Mouse (Mus musculus): ENCODE results near the gene Hnrnpd. TPM values are rescaled to one million over a fixed set of nuclear protein-coding genes. Genes with fewer than 3 reads are reported as not detected.
A peak's percentile ranks its signal among the peaks of the same experiment; 100 is the strongest.

Gene Hnrnpd
- 293 and 315 TPM in 2 replicates for polyA plus RNA-seq (2014; fragmentation: Nextera tagmentation; extraction: Ambion mirVana)

DNA sequence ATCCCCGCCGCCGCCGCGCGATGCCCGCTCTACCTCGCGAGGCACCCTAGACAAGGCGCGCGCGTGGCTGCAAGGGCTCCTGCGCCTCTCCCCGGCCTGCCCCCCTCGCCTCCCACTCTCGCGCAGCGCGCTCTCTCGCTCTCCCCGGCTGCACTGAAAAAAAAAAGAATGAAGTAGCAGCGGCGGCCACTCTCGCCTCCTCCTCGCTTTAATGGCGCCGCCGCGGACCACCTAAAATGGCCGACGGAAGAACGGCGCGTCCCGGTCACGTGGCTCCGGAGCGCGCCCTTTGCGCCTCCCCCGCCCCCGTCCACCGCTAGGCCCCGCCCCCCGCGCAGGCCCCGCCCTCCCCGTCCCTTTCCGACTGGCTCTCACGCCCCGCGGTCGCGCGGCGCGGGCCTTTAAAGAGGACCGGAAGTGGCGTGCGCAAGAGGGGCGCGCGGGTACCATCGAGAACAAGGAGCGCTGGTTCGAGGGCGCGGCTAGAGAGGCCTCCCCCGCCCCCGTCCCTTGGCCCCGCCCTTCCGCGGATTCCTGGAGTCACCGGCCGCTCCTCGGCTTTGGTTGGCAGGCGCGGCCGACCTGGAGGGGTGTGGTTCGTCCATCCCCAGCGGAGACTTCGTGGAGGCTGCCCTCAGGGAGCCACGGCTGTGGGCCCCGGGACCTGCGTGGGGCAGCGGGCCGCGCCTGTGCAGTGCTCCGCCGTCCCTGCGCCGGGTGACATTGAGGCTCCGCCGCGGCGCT, at the start of gene Hnrnpd, which contains the start of gene 4930524J08Rik:
TSS of gene Hnrnpd (minus strand) at position 240 of the 744 bp plus-strand sequence.
TSS of gene 4930524J08Rik (plus strand) at position 363 of the 744 bp plus-strand sequence.
- H3K4me3 ChIP-seq (ENCODE audit: low read depth, low read length) = peak within 1 kb of the TSS; percentile 84
- H3K4me2 ChIP-seq (ENCODE audit: low read depth, low read length) = peak within 1 kb of the TSS; percentile 69
- no peaks in the 10 kb centered on the region for H3K9me3 ChIP-seq (replicated peaks; ENCODE audit: control insufficient read depth, low read length)
- peak within 1 kb of the TSS; percentile 99 for H3K9ac ChIP-seq (replicated peaks; ENCODE audit: low read length)
- DNase-seq (ENCODE audit: low spot score) (peak; percentile 99), ATAC-seq (replicated peaks; ENCODE audit: insufficient number of reproducible peaks, low FRiP score, low TSS enrichment, low read depth) (peak; percentile 96)
- H3K4me1 ChIP-seq (ENCODE audit: control insufficient read depth, insufficient read depth, low read length) = no peaks in the 10 kb centered on the region
- no peaks in the 10 kb centered on the region for H3K27me3 ChIP-seq (ENCODE audit: control insufficient read depth, insufficient read depth, low read length)
- WGBS = under 1% methylated on average over 69 of the region's 97 CpGs
- peak within 1 kb of the TSS; percentile 99 for H3K27ac ChIP-seq (replicated peaks; ENCODE audit: low read depth, low read length)
- no peaks in the 10 kb centered on the region for H3K36me3 ChIP-seq (replicated peaks; ENCODE audit: control insufficient read depth, insufficient read depth, low read depth, low read length)

DNA sequence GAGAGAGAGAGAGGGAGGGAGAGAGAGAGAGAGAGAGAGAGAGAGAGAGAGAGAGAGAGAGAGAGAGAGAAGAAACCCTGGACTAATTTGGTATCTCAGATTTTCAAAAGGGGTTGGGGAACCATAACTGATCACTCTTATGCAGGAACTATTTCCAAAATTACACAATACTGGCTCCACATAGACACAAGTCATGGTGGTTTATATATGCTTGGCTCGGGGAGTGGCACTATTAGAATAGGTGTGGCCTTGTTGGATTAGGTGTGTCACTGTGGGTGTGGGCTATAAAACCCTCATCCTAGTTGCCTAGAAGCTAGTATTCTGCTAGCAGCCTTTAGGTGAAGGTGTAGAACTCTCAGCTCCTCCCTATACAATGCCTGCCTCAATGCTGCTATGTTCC, 46.1 kb upstream of the Hnrnpd start:
- H3K4me2 ChIP-seq (ENCODE audit: low read depth, low read length) = no peak overlapping the region
- no peak overlapping the region for H3K4me3 ChIP-seq (ENCODE audit: low read depth, low read length)
- no peak for ATAC-seq (replicated peaks; ENCODE audit: insufficient number of reproducible peaks, low FRiP score, low TSS enrichment, low read depth)
- no peaks in the 10 kb centered on the region for H3K36me3 ChIP-seq (replicated peaks; ENCODE audit: control insufficient read depth, insufficient read depth, low read depth, low read length)
- DNase-seq (ENCODE audit: low spot score) = no peak
- WGBS = 94% methylated on average over 1 of the region's 1 CpGs
- no peaks in the 10 kb centered on the region for H3K4me1 ChIP-seq (ENCODE audit: control insufficient read depth, insufficient read depth, low read length)
- H3K9me3 ChIP-seq (replicated peaks; ENCODE audit: control insufficient read depth, low read length) = no peaks in the 10 kb centered on the region
- no peaks in the 10 kb centered on the region for H3K27me3 ChIP-seq (ENCODE audit: control insufficient read depth, insufficient read depth, low read length)
- H3K9ac ChIP-seq (replicated peaks; ENCODE audit: low read length) = no peak overlapping the region
- H3K27ac ChIP-seq (replicated peaks; ENCODE audit: low read depth, low read length) = no peak overlapping the region

DNA sequence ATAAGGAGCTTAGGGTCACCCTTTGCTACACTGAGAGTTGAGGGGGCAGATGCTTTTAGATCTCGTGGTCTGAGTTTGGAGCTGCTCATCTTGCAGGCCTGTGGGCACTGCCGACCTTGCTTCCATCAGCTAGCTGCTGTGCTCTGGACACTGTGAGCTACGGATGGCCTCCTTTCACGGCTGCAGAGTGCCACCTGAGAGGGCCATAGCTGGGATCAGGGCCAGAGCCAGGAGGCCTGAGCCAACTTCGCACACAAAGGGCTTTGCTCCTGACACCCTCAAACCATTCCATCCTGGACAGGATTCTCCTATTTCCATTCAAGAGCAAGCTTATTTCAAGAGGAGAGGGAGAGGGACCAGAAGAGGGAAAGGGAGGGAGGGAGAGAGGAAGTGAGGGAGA, 45.7 kb upstream of the Hnrnpd start:
- no peak for DNase-seq (ENCODE audit: low spot score)
- no peak for ATAC-seq (replicated peaks; ENCODE audit: insufficient number of reproducible peaks, low FRiP score, low TSS enrichment, low read depth)
- WGBS = 75% methylated on average over 5 of the region's 5 CpGs
- H3K36me3 ChIP-seq (replicated peaks; ENCODE audit: control insufficient read depth, insufficient read depth, low read depth, low read length) = no peaks in the 10 kb centered on the region
- no peaks in the 10 kb centered on the region for H3K9me3 ChIP-seq (replicated peaks; ENCODE audit: control insufficient read depth, low read length)
- no peak overlapping the region for H3K4me2 ChIP-seq (ENCODE audit: low read depth, low read length)
- H3K4me1 ChIP-seq (ENCODE audit: control insufficient read depth, insufficient read depth, low read length) = no peaks in the 10 kb centered on the region
- no peak overlapping the region for H3K9ac ChIP-seq (replicated peaks; ENCODE audit: low read length)
- H3K27ac ChIP-seq (replicated peaks; ENCODE audit: low read depth, low read length) = no peak overlapping the region
- H3K4me3 ChIP-seq (ENCODE audit: low read depth, low read length) = no peak overlapping the region
- H3K27me3 ChIP-seq (ENCODE audit: control insufficient read depth, insufficient read depth, low read length) = no peaks in the 10 kb centered on the region

DNA sequence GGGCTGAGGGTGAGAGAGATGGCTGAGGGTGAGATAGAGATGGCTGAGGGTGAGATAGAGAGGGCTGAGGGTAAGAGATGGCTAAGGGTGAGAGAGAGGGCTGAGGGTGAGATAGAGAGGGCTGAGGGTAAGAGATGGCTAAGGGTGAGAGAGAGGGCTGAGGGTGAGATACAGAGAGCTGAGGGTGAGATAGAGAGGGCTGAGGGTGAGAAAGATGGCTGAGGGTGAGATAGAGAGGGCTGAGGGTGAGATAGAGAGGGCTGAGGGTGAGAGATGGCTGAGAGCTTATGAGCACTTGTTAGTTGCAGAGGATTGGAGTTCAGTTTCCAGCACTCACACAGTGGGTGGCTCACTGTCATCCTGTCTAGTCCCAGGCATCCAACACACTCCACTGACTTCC, 41.4 kb upstream of the Hnrnpd start:
- no peak for ATAC-seq (replicated peaks; ENCODE audit: insufficient number of reproducible peaks, low FRiP score, low TSS enrichment, low read depth)

DNA sequence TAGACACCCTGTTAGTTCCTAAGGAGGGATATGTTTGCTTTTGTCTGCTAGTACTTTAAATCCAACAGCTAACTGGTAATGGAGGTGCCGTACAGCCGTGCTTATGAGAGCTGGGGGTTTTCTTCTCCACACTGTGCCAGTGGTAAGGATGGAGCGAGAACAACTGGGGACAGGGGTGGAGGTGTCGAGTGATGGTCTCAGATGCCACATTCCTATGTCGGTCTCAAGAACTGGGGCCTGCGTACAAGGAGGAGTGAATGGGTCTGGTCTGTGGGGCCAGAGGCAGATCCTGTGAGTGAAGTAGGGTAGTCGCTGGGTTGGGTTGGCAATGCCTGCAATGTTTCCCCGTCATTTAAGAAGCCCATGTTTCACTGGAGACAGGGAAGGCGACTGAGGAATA, 33.9 kb upstream of the Hnrnpd start:
- H3K4me1 ChIP-seq (ENCODE audit: control insufficient read depth, insufficient read depth, low read length) = no peaks in the 10 kb centered on the region
- H3K27me3 ChIP-seq (ENCODE audit: control insufficient read depth, insufficient read depth, low read length) = no peaks in the 10 kb centered on the region
- H3K9me3 ChIP-seq (replicated peaks; ENCODE audit: control insufficient read depth, low read length) = no peaks in the 10 kb centered on the region
- no peak for DNase-seq (ENCODE audit: low spot score)
- WGBS = 82% methylated on average over 9 of the region's 9 CpGs
- H3K4me2 ChIP-seq (ENCODE audit: low read depth, low read length) = no peak overlapping the region
- H3K4me3 ChIP-seq (ENCODE audit: low read depth, low read length) = no peak overlapping the region
- no peak overlapping the region for H3K9ac ChIP-seq (replicated peaks; ENCODE audit: low read length)
- no peak overlapping the region for H3K27ac ChIP-seq (replicated peaks; ENCODE audit: low read depth, low read length)
- ATAC-seq (replicated peaks; ENCODE audit: insufficient number of reproducible peaks, low FRiP score, low TSS enrichment, low read depth) = no peak
- H3K36me3 ChIP-seq (replicated peaks; ENCODE audit: control insufficient read depth, insufficient read depth, low read depth, low read length) = no peaks in the 10 kb centered on the region

More for the DNA sequence above, 41.4 kb upstream of the Hnrnpd start:
- H3K4me3 ChIP-seq (ENCODE audit: low read depth, low read length) = no peak overlapping the region
- H3K4me1 ChIP-seq (ENCODE audit: control insufficient read depth, insufficient read depth, low read length) = no peaks in the 10 kb centered on the region
- H3K27me3 ChIP-seq (ENCODE audit: control insufficient read depth, insufficient read depth, low read length) = no peaks in the 10 kb centered on the region
- H3K9me3 ChIP-seq (replicated peaks; ENCODE audit: control insufficient read depth, low read length) = no peaks in the 10 kb centered on the region
- no peak overlapping the region for H3K27ac ChIP-seq (replicated peaks; ENCODE audit: low read depth, low read length)
- no peak overlapping the region for H3K9ac ChIP-seq (replicated peaks; ENCODE audit: low read length)
- DNase-seq (ENCODE audit: low spot score) = no peak
- H3K36me3 ChIP-seq (replicated peaks; ENCODE audit: control insufficient read depth, insufficient read depth, low read depth, low read length) = no peaks in the 10 kb centered on the region
- H3K4me2 ChIP-seq (ENCODE audit: low read depth, low read length) = no peak overlapping the region

DNA sequence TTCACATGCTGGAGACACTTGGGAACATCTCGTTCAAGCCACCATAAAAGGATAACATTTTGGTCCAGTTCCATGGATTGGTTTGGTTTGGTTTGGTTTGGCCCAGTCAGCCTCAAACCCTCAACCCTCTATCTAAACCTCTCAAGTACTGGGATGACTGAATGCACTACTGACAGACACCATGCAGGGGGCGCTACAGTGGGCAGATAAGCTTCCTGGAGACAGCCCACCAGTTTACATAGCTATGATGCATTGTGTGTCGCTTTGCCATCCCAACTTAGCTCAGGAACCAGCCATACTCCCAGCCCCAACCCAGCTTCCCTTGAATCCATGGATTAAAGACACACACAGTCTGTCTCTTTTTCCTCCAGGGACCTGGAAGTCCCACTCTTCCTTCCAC, 29.7 kb upstream of the Hnrnpd start:
- DNase-seq (ENCODE audit: low spot score) = no peak
- 56% methylated on average over 3 of the region's 3 CpGs for WGBS
- no peak overlapping the region for H3K4me2 ChIP-seq (ENCODE audit: low read depth, low read length)
- no peak overlapping the region for H3K9ac ChIP-seq (replicated peaks; ENCODE audit: low read length)
- no peaks in the 10 kb centered on the region for H3K9me3 ChIP-seq (replicated peaks; ENCODE audit: control insufficient read depth, low read length)
- no peak overlapping the region for H3K27ac ChIP-seq (replicated peaks; ENCODE audit: low read depth, low read length)
- no peaks in the 10 kb centered on the region for H3K36me3 ChIP-seq (replicated peaks; ENCODE audit: control insufficient read depth, insufficient read depth, low read depth, low read length)
- no peak for ATAC-seq (replicated peaks; ENCODE audit: insufficient number of reproducible peaks, low FRiP score, low TSS enrichment, low read depth)
- no peaks in the 10 kb centered on the region for H3K27me3 ChIP-seq (ENCODE audit: control insufficient read depth, insufficient read depth, low read length)
- no peak overlapping the region for H3K4me3 ChIP-seq (ENCODE audit: low read depth, low read length)
- H3K4me1 ChIP-seq (ENCODE audit: control insufficient read depth, insufficient read depth, low read length) = no peaks in the 10 kb centered on the region

DNA sequence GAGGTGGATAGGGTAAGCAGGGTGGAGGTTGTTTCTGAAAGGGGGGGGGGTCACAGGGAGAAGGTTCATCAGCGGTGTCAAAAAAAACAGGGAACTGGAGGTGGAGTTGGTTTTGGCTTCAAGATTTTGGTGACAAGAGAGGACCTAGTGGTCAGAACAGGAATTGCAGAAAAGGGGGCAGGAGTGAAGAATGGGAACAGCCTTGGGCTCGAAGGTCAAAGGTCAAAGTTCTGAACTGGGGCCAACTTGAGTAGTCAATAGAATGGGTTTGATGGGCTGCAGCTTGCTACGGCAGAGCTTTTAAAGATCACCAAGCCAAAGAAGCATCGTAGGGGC, 28.3 kb upstream of the Hnrnpd start:
- WGBS = 83% methylated on average over 4 of the region's 4 CpGs
- Histone ChIP-seq H3K4me3 (ENCODE audit: low read depth, low read length) (no peak overlapping the region), H3K4me2 (ENCODE audit: low read depth, low read length) (no peak overlapping the region), H3K4me1 (ENCODE audit: control insufficient read depth, insufficient read depth, low read length) (no peaks in the 10 kb centered on the region), H3K9ac (replicated peaks; ENCODE audit: low read length) (no peak overlapping the region), H3K36me3 (replicated peaks; ENCODE audit: control insufficient read depth, insufficient read depth, low read depth, low read length) (no peaks in the 10 kb centered on the region), H3K27ac (replicated peaks; ENCODE audit: low read depth, low read length) (no peak overlapping the region), H3K9me3 (replicated peaks; ENCODE audit: control insufficient read depth, low read length) (no peaks in the 10 kb centered on the region), H3K27me3 (ENCODE audit: control insufficient read depth, insufficient read depth, low read length) (no peaks in the 10 kb centered on the region)
- peak; percentile 41 for DNase-seq (ENCODE audit: low spot score)
- ATAC-seq (replicated peaks; ENCODE audit: insufficient number of reproducible peaks, low FRiP score, low TSS enrichment, low read depth) = no peak

DNA sequence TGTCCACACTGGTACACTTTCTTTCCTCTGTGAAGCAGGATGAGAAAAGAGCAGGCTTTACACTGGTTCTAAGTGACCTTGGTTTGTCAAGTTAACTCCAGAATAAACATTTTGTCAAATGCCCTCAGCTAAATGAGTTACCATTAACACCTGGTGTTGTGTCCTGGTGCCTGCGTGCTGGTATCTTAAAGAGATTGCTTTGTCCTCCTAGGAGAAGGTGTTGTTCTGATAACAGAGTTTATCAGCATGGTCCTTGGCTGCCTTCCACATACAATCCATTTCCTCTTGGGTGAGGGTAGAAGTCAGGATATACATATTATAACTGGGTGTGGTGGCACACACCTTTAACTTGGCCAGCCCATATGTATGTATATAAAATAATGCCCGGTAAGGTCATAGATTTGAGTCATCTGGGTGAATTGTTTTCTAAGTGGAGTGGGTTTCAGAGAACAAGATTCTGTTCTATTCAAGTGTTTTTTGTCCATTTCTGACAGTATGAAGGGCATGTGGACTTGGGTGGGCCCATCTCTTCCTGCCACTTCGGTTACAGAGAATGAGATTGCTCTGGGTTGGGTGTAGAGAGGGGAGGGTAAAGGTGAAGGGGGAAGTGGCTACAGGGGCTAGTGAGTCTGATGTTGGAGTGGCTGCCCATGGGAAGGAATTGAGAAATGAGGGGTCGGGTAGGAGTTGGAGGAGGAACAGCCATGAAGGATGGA, 27.7 kb upstream of the Hnrnpd start:
- ATAC-seq (replicated peaks; ENCODE audit: insufficient number of reproducible peaks, low FRiP score, low TSS enrichment, low read depth) (0 out of 2 replicates have a peak, but pooled peaks have one; percentile 39), DNase-seq (ENCODE audit: low spot score) (no peak)
- Histone ChIP-seq H3K9me3 (replicated peaks; ENCODE audit: control insufficient read depth, low read length) (no peaks in the 10 kb centered on the region), H3K9ac (replicated peaks; ENCODE audit: low read length) (no peak overlapping the region), H3K4me2 (ENCODE audit: low read depth, low read length) (no peak overlapping the region), H3K27ac (replicated peaks; ENCODE audit: low read depth, low read length) (no peak overlapping the region), H3K27me3 (ENCODE audit: control insufficient read depth, insufficient read depth, low read length) (no peaks in the 10 kb centered on the region), H3K36me3 (replicated peaks; ENCODE audit: control insufficient read depth, insufficient read depth, low read depth, low read length) (no peaks in the 10 kb centered on the region), H3K4me1 (ENCODE audit: control insufficient read depth, insufficient read depth, low read length) (no peaks in the 10 kb centered on the region), H3K4me3 (ENCODE audit: low read depth, low read length) (no peak overlapping the region)
- 85% methylated on average over 4 of the region's 4 CpGs for WGBS
